Mouse (Mus musculus) liver, embryonic 12.5 days (tissue): Measurements from ENCODE around the gene Aox2. TPM values are rescaled to one million over a fixed set of nuclear protein-coding genes. Genes with fewer than 3 reads are reported as not detected.

Experiments used
- ATAC-seq: fragments of 200-750 bp; cut with Nextera tagmentation; 2 replicates; pipeline ENCODE4 v1.8.0; 2017; ENCODE audit warnings: moderate number of reproducible peaks, mild to moderate bottlenecking, moderate library complexity
- H3K27ac ChIP-seq: fragments of 300-500 bp; sonication (generic); 2 replicates; pipeline ENCODE4 v1.5.1; 2016; ENCODE audit warnings: mild to moderate bottlenecking
- H3K27me3 ChIP-seq: fragments of 300-500 bp; sonication (generic); replicated peaks from 2 replicates; pipeline ENCODE4 v1.6.1; 2016; ENCODE audit warnings: mild to moderate bottlenecking, moderate library complexity
- H3K36me3 ChIP-seq: fragments of 300-500 bp; sonication (generic); 2 replicates; pipeline ENCODE4 v1.6.1; 2016; ENCODE audit warnings: mild to moderate bottlenecking, moderate library complexity
- H3K4me1 ChIP-seq: fragments of 300-500 bp; sonication (generic); 2 replicates; pipeline ENCODE4 v1.6.1; 2016
- H3K4me2 ChIP-seq: fragments of 300-500 bp; sonication (generic); 2 replicates; pipeline ENCODE4 v1.6.1; 2016; ENCODE audit warnings: mild to moderate bottlenecking, moderate library complexity
- H3K4me3 ChIP-seq: fragments of 300-500 bp; sonication (generic); 2 replicates; pipeline ENCODE4 v1.5.1; 2016; ENCODE audit warnings: mild to moderate bottlenecking, moderate library complexity
- H3K9ac ChIP-seq: fragments of 300-500 bp; sonication (generic); 2 replicates; pipeline ENCODE4 v1.6.1; 2016; ENCODE audit warnings: mild to moderate bottlenecking, moderate library complexity
- H3K9me3 ChIP-seq: fragments of 300-500 bp; sonication (generic); replicated peaks from 2 replicates; pipeline ENCODE4 v1.6.1; 2016; ENCODE audit warnings: mild to moderate bottlenecking, moderate library complexity
- whole genome bisulfite sequencing: fragments of 180-500 bp; shearing (Covaris S2); methylation state at CpG from one replicate; pipeline ENCODE4 v1.1.7; 2016; ENCODE audit not compliant: insufficient replicate concordance; 5-methylcytosine and 5-hydroxymethylcytosine counted together
- polyA plus RNA-seq: library from polyadenylated mRNA; unstranded; fragments of >200 nt; fragmentation: Nextera tagmentation; extraction: Ambion mirVana; gene quantifications from 2 replicates; pipeline ENCODE4 v1.2.1, GENCODE M21; 2016

Aox2 gene
- polyA plus RNA-seq, 1 experiment from 2014 or later, result not detected

- 71% methylated on average over 8 of the region's 8 CpGs for WGBS
- Histone ChIP-seq H3K9ac (no peak overlapping the region), H3K4me1 (0 out of 2 replicates have a peak, but pooled peaks cover under 1% of the 10 kb centered on the region), H3K9me3 (no peaks in the 10 kb centered on the region), H3K27ac (no peak overlapping the region), H3K4me2 (no peak overlapping the region), H3K36me3 (no peaks in the 10 kb centered on the region), H3K27me3 (no peaks in the 10 kb centered on the region), H3K4me3 (no peak overlapping the region)
- ATAC-seq, result no peak
These were observed 30.5 kb downstream of the Aox2 start for GRCm38 (mm10) chr1:58308594-58308993.

GRCm38 (mm10) chr1:58309853-58310252 lies 31.7 kb downstream of the Aox2 start:
- ATAC-seq, result no peak
- Histone ChIP-seq H3K4me3 (no peak overlapping the region), H3K4me1 (no peaks in the 10 kb centered on the region), H3K27me3 (no peaks in the 10 kb centered on the region), H3K9me3 (no peaks in the 10 kb centered on the region), H3K4me2 (no peak overlapping the region), H3K27ac (no peak overlapping the region), H3K9ac (no peak overlapping the region), H3K36me3 (no peaks in the 10 kb centered on the region)
- WGBS, result 57% methylated on average over 4 of the region's 4 CpGs

GRCm38 (mm10) chr1:58311221-58311864 lies 33.2 kb downstream of the Aox2 start:
- Histone ChIP-seq H3K9ac (no peak overlapping the region), H3K9me3 (no peaks in the 10 kb centered on the region)
- ATAC-seq, result no peak

GRCm38 (mm10) chr1:58313173-58313572 lies 35.0 kb downstream of the Aox2 start:
- no peak for ATAC-seq
- Histone ChIP-seq H3K27ac (no peak overlapping the region), H3K4me3 (no peak overlapping the region), H3K9me3 (no peaks in the 10 kb centered on the region), H3K27me3 (no peaks in the 10 kb centered on the region), H3K4me2 (no peak overlapping the region), H3K4me1 (no peaks in the 10 kb centered on the region), H3K9ac (no peak overlapping the region), H3K36me3 (no peaks in the 10 kb centered on the region)
- WGBS, result 80% methylated on average over 8 of the region's 8 CpGs

More at GRCm38 (mm10) chr1:58311221-58311864, 33.2 kb downstream of the Aox2 start:
- no peak overlapping the region for H3K4me2 ChIP-seq
- 63% methylated on average over 7 of the region's 7 CpGs for WGBS
- no peak overlapping the region for H3K27ac ChIP-seq
- H3K4me3 ChIP-seq, result no peak overlapping the region
- H3K36me3 ChIP-seq, result no peaks in the 10 kb centered on the region
- no peaks in the 10 kb centered on the region for H3K4me1 ChIP-seq
- H3K27me3 ChIP-seq, result no peaks in the 10 kb centered on the region

GRCm38 (mm10) chr1:58315532-58315931 lies 37.4 kb downstream of the Aox2 start:
- ATAC-seq, result no peak
- 55% methylated on average over 6 of the region's 6 CpGs for WGBS

GRCm38 (mm10) chr1:58333222-58333621 lies 55.1 kb downstream of the Aox2 start:
- Histone ChIP-seq H3K4me1 (no peaks in the 10 kb centered on the region), H3K4me2 (no peak overlapping the region), H3K27ac (no peak overlapping the region), H3K4me3 (no peak overlapping the region), H3K27me3 (no peaks in the 10 kb centered on the region), H3K9ac (no peak overlapping the region), H3K9me3 (peaks cover 3% of the 10 kb centered on the region; the same call in 1 of the 2 replicates), H3K36me3 (no peaks in the 10 kb centered on the region)
- WGBS, result 35% methylated on average over 4 of the region's 4 CpGs
- no peak for ATAC-seq

More at GRCm38 (mm10) chr1:58315532-58315931, 37.4 kb downstream of the Aox2 start:
- H3K9me3 ChIP-seq, result no peaks in the 10 kb centered on the region
- H3K4me2 ChIP-seq, result no peak overlapping the region
- H3K36me3 ChIP-seq, result no peaks in the 10 kb centered on the region
- no peaks in the 10 kb centered on the region for H3K27me3 ChIP-seq
- no peak overlapping the region for H3K9ac ChIP-seq
- H3K27ac ChIP-seq, result no peak overlapping the region
- H3K4me3 ChIP-seq, result no peak overlapping the region
- H3K4me1 ChIP-seq, result no peaks in the 10 kb centered on the region

- Histone ChIP-seq H3K9ac (no peak overlapping the region), H3K36me3 (no peaks in the 10 kb centered on the region), H3K27me3 (no peaks in the 10 kb centered on the region), H3K4me1 (no peaks in the 10 kb centered on the region; the same call in 1 of the 2 replicates), H3K4me3 (no peak overlapping the region), H3K9me3 (peaks cover 3% of the 10 kb centered on the region; the same call in 1 of the 2 replicates), H3K27ac (no peak overlapping the region), H3K4me2 (no peak overlapping the region)
- ATAC-seq, result no peak
- 69% methylated on average over 1 of the region's 1 CpGs for WGBS
These were observed 61.8 kb downstream of the Aox2 start for GRCm38 (mm10) chr1:58339901-58340300.

- ATAC-seq, result no peak
- Histone ChIP-seq H3K4me1 (no peaks in the 10 kb centered on the region; the same call in 1 of the 2 replicates), H3K4me2 (no peak overlapping the region), H3K36me3 (no peaks in the 10 kb centered on the region), H3K27me3 (no peaks in the 10 kb centered on the region), H3K4me3 (no peak overlapping the region), H3K9me3 (peaks cover 3% of the 10 kb centered on the region; the same call in 1 of the 2 replicates), H3K9ac (no peak overlapping the region), H3K27ac (no peak overlapping the region)
- 25% methylated on average over 7 of the region's 7 CpGs for WGBS
These were observed 63.5 kb downstream of the Aox2 start for GRCm38 (mm10) chr1:58341576-58341975.

- H3K9me3 ChIP-seq, result no peaks in the 10 kb centered on the region
- no peak overlapping the region for H3K4me2 ChIP-seq
- ATAC-seq, result no peak
- no peak overlapping the region for H3K4me3 ChIP-seq
- H3K9ac ChIP-seq, result no peak overlapping the region
- no peaks in the 10 kb centered on the region; the same call in 1 of the 2 replicates for H3K4me1 ChIP-seq
- no peak overlapping the region for H3K27ac ChIP-seq
- WGBS, result 41% methylated on average over 4 of the region's 4 CpGs
- no peaks in the 10 kb centered on the region for H3K36me3 ChIP-seq
- no peaks in the 10 kb centered on the region for H3K27me3 ChIP-seq
These were observed 65.7 kb downstream of the Aox2 start for GRCm38 (mm10) chr1:58343861-58344260.

- H3K27me3 ChIP-seq, result no peaks in the 10 kb centered on the region
- WGBS, result 72% methylated on average over 5 of the region's 5 CpGs
- no peaks in the 10 kb centered on the region for H3K9me3 ChIP-seq
- H3K9ac ChIP-seq, result no peak overlapping the region
- no peaks in the 10 kb centered on the region for H3K36me3 ChIP-seq
- no peak overlapping the region for H3K27ac ChIP-seq
- no peak overlapping the region for H3K4me3 ChIP-seq
- no peak overlapping the region for H3K4me2 ChIP-seq
- ATAC-seq, result no peak
- no peaks in the 10 kb centered on the region; the same call in 1 of the 2 replicates for H3K4me1 ChIP-seq
These were observed 66.4 kb downstream of the Aox2 start for GRCm38 (mm10) chr1:58344570-58344969.

- no peak overlapping the region for H3K4me2 ChIP-seq
- no peaks in the 10 kb centered on the region for H3K9me3 ChIP-seq
- no peaks in the 10 kb centered on the region for H3K36me3 ChIP-seq
- H3K27me3 ChIP-seq, result no peaks in the 10 kb centered on the region
- H3K9ac ChIP-seq, result no peak overlapping the region
- no peak overlapping the region for H3K4me3 ChIP-seq
- ATAC-seq, result no peak
- 81% methylated on average over 14 of the region's 14 CpGs for WGBS
- H3K4me1 ChIP-seq, result no peaks in the 10 kb centered on the region; the same call in 1 of the 2 replicates
- no peak overlapping the region for H3K27ac ChIP-seq
These were observed 68.0 kb downstream of the Aox2 start for GRCm38 (mm10) chr1:58346159-58346558.

- WGBS, result 33% methylated on average over 6 of the region's 6 CpGs
- no peaks in the 10 kb centered on the region for H3K27me3 ChIP-seq
- no peak overlapping the region for H3K4me2 ChIP-seq
- no peak for ATAC-seq
- H3K27ac ChIP-seq, result no peak overlapping the region
- H3K36me3 ChIP-seq, result no peaks in the 10 kb centered on the region
- no peaks in the 10 kb centered on the region for H3K9me3 ChIP-seq
- no peak overlapping the region for H3K9ac ChIP-seq
- H3K4me1 ChIP-seq, result no peaks in the 10 kb centered on the region; the same call in 1 of the 2 replicates
- no peak overlapping the region for H3K4me3 ChIP-seq
These were observed 70.6 kb downstream of the Aox2 start for GRCm38 (mm10) chr1:58348712-58349111.
